Mouse (Mus musculus) midbrain, embryonic 15.5 days (tissue): ENCODE measurements at regions not wholly inside any gene's neighbourhood (a gene's known extent, or its start where the extent isn't known, plus 50 kb on each side); places are given as distances from the start of the nearest gene placed in this dataset.

ENCODE experiments used
- ATAC-seq: fragments of 200-750 bp; cut with Nextera tagmentation; replicated peaks from 2 replicates; pipeline ENCODE4 v1.8.0; 2017; ENCODE audit warnings: moderate TSS enrichment
- H3K27ac ChIP-seq: fragments of 300-500 bp; sonication (generic); 2 replicates; pipeline ENCODE4 v1.5.1; 2015; ENCODE audit warnings: mild to moderate bottlenecking, inconsistent platforms
- H3K27me3 ChIP-seq: fragments of 300-500 bp; sonication (generic); replicated peaks from 2 replicates; pipeline ENCODE4 v1.6.1; 2015; ENCODE audit warnings: inconsistent platforms
- H3K36me3 ChIP-seq: fragments of 300-500 bp; sonication (generic); replicated peaks from 2 replicates; pipeline ENCODE4 v1.6.1; 2015; ENCODE audit warnings: inconsistent platforms
- H3K4me1 ChIP-seq: fragments of 300-500 bp; sonication (generic); 2 replicates; pipeline ENCODE4 v1.6.1; 2015; ENCODE audit warnings: inconsistent platforms
- H3K4me2 ChIP-seq: fragments of 300-500 bp; sonication (generic); 2 replicates; pipeline ENCODE4 v1.6.1; 2015; ENCODE audit warnings: inconsistent platforms, mild to moderate bottlenecking, moderate library complexity
- H3K4me3 ChIP-seq: fragments of 300-500 bp; sonication (generic); 2 replicates; pipeline ENCODE4 v1.5.1; 2015; ENCODE audit warnings: mild to moderate bottlenecking, inconsistent platforms
- H3K9ac ChIP-seq: fragments of 300-500 bp; sonication (generic); 2 replicates; pipeline ENCODE4 v1.6.1; 2015; ENCODE audit warnings: mild to moderate bottlenecking, inconsistent platforms
- H3K9me3 ChIP-seq: fragments of 300-500 bp; sonication (generic); 2 replicates; pipeline ENCODE4 v1.6.1; 2016; ENCODE audit warnings: inconsistent platforms
- WGBS: fragments of 180-500 bp; shearing (Covaris S2); methylation state at CpG from one replicate; pipeline ENCODE4 v1.1.7; 2015; ENCODE audit warnings: mixed read lengths; 5-methylcytosine and 5-hydroxymethylcytosine counted together

DNA sequence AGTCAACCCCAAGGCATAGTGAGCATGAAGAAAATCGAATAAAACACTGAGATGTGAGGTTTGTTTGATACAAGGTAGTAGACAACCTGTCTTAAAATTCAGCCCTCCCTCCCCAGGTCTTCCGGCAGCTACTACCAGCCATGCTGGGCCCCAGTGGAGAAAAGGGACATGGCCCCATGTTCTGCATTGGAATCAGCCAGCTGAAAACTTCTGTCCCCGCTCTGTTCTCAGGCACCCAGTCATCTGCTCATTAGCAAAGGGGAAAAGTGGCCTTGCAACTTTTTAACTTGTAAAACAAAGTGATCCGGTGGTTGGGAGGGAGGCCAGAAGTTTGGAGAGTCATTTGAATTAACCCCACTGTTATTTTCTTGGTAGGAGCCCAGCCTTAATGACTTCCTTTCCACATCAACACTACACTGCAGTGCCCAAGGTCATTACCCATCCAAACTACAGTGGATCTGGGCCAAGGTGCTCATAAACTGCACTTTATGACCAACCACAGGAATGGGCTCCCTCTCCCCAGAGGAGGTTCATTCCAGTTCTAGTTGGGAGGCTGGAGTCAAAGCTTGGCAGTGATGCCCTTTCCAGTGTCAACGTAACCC, 143.5 kb downstream of the Npy start:
- WGBS = 89% methylated on average over 5 of the region's 5 CpGs
- Histone ChIP-seq H3K27me3 (no peaks in the 10 kb centered on the region), H3K9ac (no peak overlapping the region), H3K4me1 (no peaks in the 10 kb centered on the region), H3K9me3 (no peaks in the 10 kb centered on the region), H3K27ac (no peak overlapping the region), H3K4me2 (no peak overlapping the region), H3K4me3 (no peak overlapping the region), H3K36me3 (no peaks in the 10 kb centered on the region)
- ATAC-seq = no peak

- H3K27me3 ChIP-seq = no peaks in the 10 kb centered on the region
- H3K4me1 ChIP-seq = no peaks in the 10 kb centered on the region
- no peak overlapping the region for H3K27ac ChIP-seq
- no peak overlapping the region for H3K9ac ChIP-seq
- WGBS = 93% methylated on average over 3 of the region's 3 CpGs
- no peak overlapping the region for H3K4me3 ChIP-seq
- no peak for ATAC-seq
- no peaks in the 10 kb centered on the region for H3K36me3 ChIP-seq
- H3K9me3 ChIP-seq = no peaks in the 10 kb centered on the region
- H3K4me2 ChIP-seq = no peak overlapping the region
These were observed 143.5 kb upstream of the Mpp6 start for GRCm38 (mm10) chr6:49966555-49966954.

GRCm38 (mm10) chr6:49973258-49973865, 136.7 kb upstream of the Mpp6 start:
- H3K4me1 ChIP-seq = peaks cover 6% of the 10 kb centered on the region
- no peak overlapping the region for H3K9ac ChIP-seq
- H3K4me2 ChIP-seq = no peak overlapping the region
- H3K4me3 ChIP-seq = no peak overlapping the region
- WGBS = 71% methylated on average over 7 of the region's 7 CpGs
- ATAC-seq = no peak
- no peaks in the 10 kb centered on the region for H3K27me3 ChIP-seq
- no peaks in the 10 kb centered on the region for H3K9me3 ChIP-seq
- H3K27ac ChIP-seq = no peak overlapping the region
- H3K36me3 ChIP-seq = no peaks in the 10 kb centered on the region

DNA sequence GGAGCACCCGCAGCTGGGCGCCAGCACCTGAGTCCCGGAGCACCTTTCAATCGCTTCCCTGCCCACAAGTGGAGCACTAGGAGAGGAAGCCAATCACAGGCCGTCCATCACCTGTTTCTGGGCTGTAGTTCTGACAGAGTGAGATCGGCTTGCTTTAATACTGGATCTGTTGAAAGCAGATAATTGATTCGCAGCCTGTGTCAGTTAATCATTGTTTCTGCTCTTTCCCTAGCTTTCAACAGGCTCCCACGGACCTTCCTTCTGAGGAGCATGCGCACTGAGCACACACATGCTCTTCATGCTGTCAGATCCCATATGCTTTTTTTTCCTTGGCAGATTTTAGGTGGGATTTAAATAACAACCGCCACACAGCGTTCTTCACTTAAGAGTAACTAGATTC, 132.3 kb upstream of the Mpp6 start:
- Histone ChIP-seq H3K9me3 (no peaks in the 10 kb centered on the region), H3K4me1 (peaks cover 10% of the 10 kb centered on the region), H3K27ac (0 out of 2 replicates have a peak overlapping the region, but pooled peaks have one; percentile 18), H3K4me2 (peak overlapping the region; percentile 31), H3K36me3 (no peaks in the 10 kb centered on the region), H3K27me3 (no peaks in the 10 kb centered on the region), H3K9ac (no peak overlapping the region), H3K4me3 (no peak overlapping the region)
- ATAC-seq = no peak; the same call in 1 of the 2 replicates
- WGBS = 52% methylated on average over 11 of the region's 11 CpGs

- no peaks in the 10 kb centered on the region for H3K36me3 ChIP-seq
- H3K27me3 ChIP-seq = no peaks in the 10 kb centered on the region
- no peak for ATAC-seq
- H3K4me3 ChIP-seq = no peak overlapping the region
- H3K4me2 ChIP-seq = no peak overlapping the region
- no peak overlapping the region for H3K27ac ChIP-seq
- peaks cover 8% of the 10 kb centered on the region for H3K4me1 ChIP-seq
- no peak overlapping the region for H3K9ac ChIP-seq
- no peaks in the 10 kb centered on the region for H3K9me3 ChIP-seq
- 61% methylated on average over 4 of the region's 4 CpGs for WGBS
These were observed 126.3 kb upstream of the Mpp6 start for GRCm38 (mm10) chr6:49983740-49984139.

- Histone ChIP-seq H3K4me2 (no peak overlapping the region), H3K36me3 (no peaks in the 10 kb centered on the region), H3K27me3 (no peaks in the 10 kb centered on the region), H3K9me3 (no peaks in the 10 kb centered on the region), H3K4me3 (no peak overlapping the region), H3K9ac (no peak overlapping the region), H3K4me1 (peaks cover 4% of the 10 kb centered on the region), H3K27ac (no peak overlapping the region)
- ATAC-seq = 0 out of 2 replicates have a peak, but pooled peaks have one; percentile 67
- 26% methylated on average over 6 of the region's 6 CpGs for WGBS
These were observed 124.9 kb upstream of the Mpp6 start for GRCm38 (mm10) chr6:49985127-49985526.

DNA sequence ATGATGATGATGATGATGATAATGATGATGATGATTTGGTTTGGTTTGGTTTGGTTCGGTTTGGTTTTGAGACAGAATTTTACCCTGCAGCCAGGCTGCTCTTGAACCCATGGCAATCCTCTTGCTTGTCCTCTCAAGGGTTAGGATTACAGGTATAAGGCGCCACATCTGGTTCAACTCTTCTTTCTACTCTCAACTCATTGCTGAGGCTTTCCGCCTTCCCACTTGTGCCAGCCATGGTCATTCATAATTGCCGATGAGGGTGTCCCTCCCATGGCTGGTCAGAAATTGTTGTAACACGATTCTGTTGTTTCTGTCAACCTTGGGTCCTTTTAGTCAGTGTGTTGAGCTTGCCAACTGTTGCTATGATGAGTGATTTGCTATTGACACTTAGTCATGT, 122.9 kb upstream of the Mpp6 start:
- Histone ChIP-seq H3K4me2 (no peak overlapping the region), H3K4me3 (no peak overlapping the region), H3K9me3 (no peaks in the 10 kb centered on the region), H3K36me3 (no peaks in the 10 kb centered on the region), H3K27ac (no peak overlapping the region), H3K4me1 (peaks cover 4% of the 10 kb centered on the region), H3K27me3 (no peaks in the 10 kb centered on the region), H3K9ac (no peak overlapping the region)
- WGBS = 94% methylated on average over 5 of the region's 5 CpGs
- ATAC-seq = no peak

- H3K36me3 ChIP-seq = no peaks in the 10 kb centered on the region
- 92% methylated on average over 3 of the region's 3 CpGs for WGBS
- H3K4me2 ChIP-seq = no peak overlapping the region
- H3K27ac ChIP-seq = no peak overlapping the region
- H3K9me3 ChIP-seq = no peaks in the 10 kb centered on the region
- H3K4me3 ChIP-seq = no peak overlapping the region
- no peak for ATAC-seq
- no peak overlapping the region for H3K9ac ChIP-seq
- H3K4me1 ChIP-seq = peaks cover 4% of the 10 kb centered on the region
- no peaks in the 10 kb centered on the region for H3K27me3 ChIP-seq
These were observed 122.4 kb upstream of the Mpp6 start for GRCm38 (mm10) chr6:49987541-49988210.

- no peak overlapping the region for H3K27ac ChIP-seq
- H3K27me3 ChIP-seq = no peaks in the 10 kb centered on the region
- H3K36me3 ChIP-seq = no peaks in the 10 kb centered on the region
- H3K9ac ChIP-seq = no peak overlapping the region
- ATAC-seq = no peak
- 94% methylated on average over 9 of the region's 9 CpGs for WGBS
- peaks cover 4% of the 10 kb centered on the region for H3K4me1 ChIP-seq
- no peak overlapping the region for H3K4me3 ChIP-seq
- no peaks in the 10 kb centered on the region for H3K9me3 ChIP-seq
- H3K4me2 ChIP-seq = no peak overlapping the region
These were observed 120.2 kb upstream of the Mpp6 start for GRCm38 (mm10) chr6:49989585-49990521.

GRCm38 (mm10) chr6:49990522-49990858, 119.6 kb upstream of the Mpp6 start:
- no peaks in the 10 kb centered on the region for H3K4me1 ChIP-seq
- no peak overlapping the region for H3K4me3 ChIP-seq
- WGBS = 45% methylated on average over 8 of the region's 8 CpGs
- no peaks in the 10 kb centered on the region for H3K9me3 ChIP-seq
- no peak overlapping the region for H3K4me2 ChIP-seq
- no peak overlapping the region for H3K9ac ChIP-seq
- H3K27me3 ChIP-seq = no peaks in the 10 kb centered on the region
- no peak overlapping the region for H3K27ac ChIP-seq
- no peak for ATAC-seq
- H3K36me3 ChIP-seq = no peaks in the 10 kb centered on the region

GRCm38 (mm10) chr6:49999365-49999764, 110.7 kb upstream of the Mpp6 start:
- no peak overlapping the region for H3K27ac ChIP-seq
- no peak overlapping the region for H3K4me2 ChIP-seq
- H3K9me3 ChIP-seq = no peaks in the 10 kb centered on the region
- no peaks in the 10 kb centered on the region for H3K4me1 ChIP-seq
- 78% methylated on average over 11 of the region's 11 CpGs for WGBS
- H3K36me3 ChIP-seq = no peaks in the 10 kb centered on the region
- H3K4me3 ChIP-seq = no peak overlapping the region
- ATAC-seq = no peak
- no peak overlapping the region for H3K9ac ChIP-seq
- no peaks in the 10 kb centered on the region for H3K27me3 ChIP-seq

- Histone ChIP-seq H3K4me1 (no peaks in the 10 kb centered on the region), H3K4me3 (no peak overlapping the region), H3K36me3 (no peaks in the 10 kb centered on the region), H3K4me2 (no peak overlapping the region), H3K27ac (no peak overlapping the region), H3K27me3 (no peaks in the 10 kb centered on the region), H3K9ac (no peak overlapping the region), H3K9me3 (no peaks in the 10 kb centered on the region)
- no peak for ATAC-seq
- 83% methylated on average over 4 of the region's 4 CpGs for WGBS
These were observed 102.0 kb upstream of the Mpp6 start for GRCm38 (mm10) chr6:50008074-50008473.
